In genomic region chr3:107558740-107559139, GRCm38 (mm10) we compare ENCODE assay signal across 20 mouse cellular contexts. TPM values are rescaled to one million over a fixed set of nuclear protein-coding genes. Genes with fewer than 3 reads are reported as not detected.
DNase-seq lines count a peak whose midpoint lies in the region; ATAC-seq and TF ChIP-seq lines count a peak whose summit lies in the region.
"Had no signal": no experiment of that assay in that cellular context is flagged by ENCODE, and none has a peak within 500 bp of the region (broad histone marks: within the 10 kb centered on the region; RNA-seq: fewer than 3 reads in every experiment).

No protein-coding gene starts in this region.

- TF ChIP-seq EP300 in lung, postnatal 0 days (IDR thresholded peaks at IDR 0.05): no peak

- H3K27me3 ChIP-seq in embryonic facial prominence, embryonic 11.5 days (ENCODE audit: control insufficient read depth, insufficient read depth, low read length): no peaks in the 10 kb centered on the region
- H3K27me3 ChIP-seq in embryonic facial prominence, embryonic 10.5 days (replicated peaks; ENCODE audit: low read depth, poor library complexity, severe bottlenecking): peaks cover 27% of the 10 kb centered on the region
- peaks cover 56% of the 10 kb centered on the region for H3K27me3 ChIP-seq in kidney, embryonic 16.5 days (ENCODE audit: insufficient read depth, low read length)
- no peaks in the 10 kb centered on the region for H3K27me3 ChIP-seq in lung, postnatal 0 days (replicated peaks; ENCODE audit: insufficient read depth, low read length)
- H3K27me3 ChIP-seq: limb, embryonic 15.5 days had no signal

- no peak for DNase-seq in embryonic facial prominence, embryonic 11.5 days (ENCODE audit: low spot score)
- DNase-seq in embryonic facial prominence, embryonic 10.5 days (ENCODE audit: low spot score): no peak
- DNase-seq in kidney, adult 11 months: no peak
- no peak for DNase-seq in lung, postnatal 0 days (ENCODE audit: low spot score)
- DNase-seq in lung, postnatal 25 days (ENCODE audit: low spot score): no peak

- no peak overlapping the region; the same call in 1 of the 2 replicates for H3K9ac ChIP-seq in embryonic facial prominence, embryonic 11.5 days (replicated peaks; ENCODE audit: low read length)
- H3K9ac ChIP-seq in kidney, embryonic 16.5 days (replicated peaks; ENCODE audit: low read length): no peak overlapping the region
- no peak overlapping the region for H3K9ac ChIP-seq in lung, postnatal 0 days (replicated peaks; ENCODE audit: low read depth)
- H3K9ac ChIP-seq: heart, embryonic 13.5 days; limb, embryonic 15.5 days had no signal

- 9% methylated on average over 3 of the region's 3 CpGs for WGBS in embryonic facial prominence, embryonic 11.5 days
- 28% methylated on average over 3 of the region's 3 CpGs for WGBS in embryonic facial prominence, embryonic 10.5 days
- 30% methylated on average over 3 of the region's 3 CpGs for WGBS in kidney, embryonic 16.5 days
- 18% methylated on average over 3 of the region's 3 CpGs for WGBS in lung, postnatal 0 days

- H3K27ac ChIP-seq in embryonic facial prominence, embryonic 11.5 days (replicated peaks; ENCODE audit: low read depth, low read length): no peak overlapping the region
- no peak overlapping the region for H3K27ac ChIP-seq in embryonic facial prominence, embryonic 10.5 days (replicated peaks)
- H3K27ac ChIP-seq in kidney, embryonic 16.5 days (ENCODE audit: low read length): no peak overlapping the region
- no peak overlapping the region for H3K27ac ChIP-seq in lung, postnatal 0 days (ENCODE audit: low read length)
- H3K27ac ChIP-seq: heart, embryonic 13.5 days; limb, embryonic 15.5 days had no signal

- H3K36me3 ChIP-seq in embryonic facial prominence, embryonic 11.5 days (replicated peaks; ENCODE audit: control insufficient read depth, insufficient read depth, low read depth, low read length): no peaks in the 10 kb centered on the region
- H3K36me3 ChIP-seq in embryonic facial prominence, embryonic 10.5 days (replicated peaks): no peaks in the 10 kb centered on the region
- no peaks in the 10 kb centered on the region for H3K36me3 ChIP-seq in kidney, embryonic 16.5 days (ENCODE audit: insufficient read depth, low read length)
- no peaks in the 10 kb centered on the region for H3K36me3 ChIP-seq in lung, postnatal 0 days (ENCODE audit: insufficient read depth, low read length)
- H3K36me3 ChIP-seq: heart, embryonic 13.5 days; limb, embryonic 15.5 days had no signal

- TF ChIP-seq CTCF in lung, postnatal 0 days (IDR thresholded peaks at IDR 0.05): no peak

- no peaks in the 10 kb centered on the region for H3K9me3 ChIP-seq in embryonic facial prominence, embryonic 11.5 days (replicated peaks; ENCODE audit: control insufficient read depth, low read length)
- H3K9me3 ChIP-seq in embryonic facial prominence, embryonic 10.5 days: no peaks in the 10 kb centered on the region
- H3K9me3 ChIP-seq in kidney, embryonic 16.5 days (ENCODE audit: low read length): no peaks in the 10 kb centered on the region
- H3K9me3 ChIP-seq in lung, postnatal 0 days (ENCODE audit: low read length): no peaks in the 10 kb centered on the region
- H3K9me3 ChIP-seq: heart, embryonic 13.5 days; limb, embryonic 15.5 days had no signal

- 0 out of 2 replicates have a peak, but pooled peaks have one; percentile 26 for ATAC-seq in embryonic facial prominence, embryonic 11.5 days (replicated peaks; ENCODE audit: insufficient number of reproducible peaks, low FRiP score, low TSS enrichment, low read depth)
- ATAC-seq in kidney, embryonic 16.5 days (ENCODE audit: low FRiP score, low TSS enrichment): peak; percentile 39; the same call in 1 of the 2 replicates
- peak; percentile 33; the same call in 1 of the 2 replicates for ATAC-seq in lung, postnatal 0 days
- ATAC-seq in common myeloid progenitor, adult 5-6 weeks (replicated peaks; ENCODE audit: low read depth, poor library complexity, severe bottlenecking): 0 out of 2 replicates have a peak, but pooled peaks have one; percentile 10
- ATAC-seq in erythroblast, adult 5-6 weeks (replicated peaks; ENCODE audit: low FRiP score, poor library complexity, severe bottlenecking): no peak

- no peak overlapping the region for H3K4me3 ChIP-seq in embryonic facial prominence, embryonic 11.5 days (ENCODE audit: low read depth, low read length)
- no peak overlapping the region for H3K4me3 ChIP-seq in embryonic facial prominence, embryonic 10.5 days
- H3K4me3 ChIP-seq in kidney, embryonic 16.5 days (ENCODE audit: low read length): no peak overlapping the region
- H3K4me3 ChIP-seq in lung, postnatal 0 days (ENCODE audit: low read depth, low read length): no peak overlapping the region
- H3K4me3 ChIP-seq: heart, embryonic 13.5 days; limb, embryonic 15.5 days had no signal

- 0 out of 2 replicates have a peak, but pooled peaks cover 4% of the 10 kb centered on the region for H3K4me1 ChIP-seq in embryonic facial prominence, embryonic 11.5 days (ENCODE audit: control insufficient read depth, insufficient read depth, low read length)
- peaks cover 39% of the 10 kb centered on the region for H3K4me1 ChIP-seq in embryonic facial prominence, embryonic 10.5 days
- peaks cover 2% of the 10 kb centered on the region; the same call in 1 of the 2 replicates for H3K4me1 ChIP-seq in kidney, embryonic 16.5 days (ENCODE audit: insufficient read depth, low read length)
- H3K4me1 ChIP-seq in lung, postnatal 0 days (ENCODE audit: insufficient read depth, low read depth, low read length): no peaks in the 10 kb centered on the region

- no peak overlapping the region for H3K4me2 ChIP-seq in embryonic facial prominence, embryonic 11.5 days (ENCODE audit: low read depth, low read length)
- H3K4me2 ChIP-seq in kidney, embryonic 16.5 days (replicated peaks; ENCODE audit: low read depth, low read length): no peak overlapping the region
- no peak overlapping the region for H3K4me2 ChIP-seq in lung, postnatal 0 days (replicated peaks; ENCODE audit: low read depth, low read length)
- H3K4me2 ChIP-seq: heart, embryonic 13.5 days; limb, embryonic 15.5 days had no signal

RNA-seq across cellular contexts. Expression of gene Ubl4b, which starts 3.9 kb away (rescaled TPM):
- 0.15 and 0.79 TPM in 2 replicates for polyA plus RNA-seq in embryonic facial prominence, embryonic 11.5 days (2014; fragmentation: Nextera tagmentation; extraction: Ambion mirVana)
- polyA plus RNA-seq in embryonic facial prominence, embryonic 10.5 days (2016; fragmentation: Nextera tagmentation; extraction: Ambion mirVana): 0.41 and 0.70 TPM in 2 replicates
- not detected in 2 replicates for polyA plus RNA-seq in kidney, embryonic 16.5 days (2015; fragmentation: Nextera tagmentation; extraction: Ambion mirVana)
- not detected in 2 replicates for polyA plus RNA-seq in lung, postnatal 0 days (2015; fragmentation: Nextera tagmentation; extraction: Ambion mirVana)
- total RNA-seq in common myeloid progenitor, adult 5-6 weeks (2017): not detected in 2 replicates
- total RNA-seq in erythroblast, adult 5-6 weeks (2015; ENCODE audit: low replicate concordance): not detected in 2 replicates
- not detected in 2 replicates for total RNA-seq in erythroblast, adult 5-6 weeks (2017; ENCODE audit: low replicate concordance)
- total RNA-seq: adrenal gland, adult 2 months; gastrocnemius, adult 18-20 months; heart, postnatal 4 days; layer of hippocampus, postnatal 10 days; left cerebral cortex, postnatal 10 days; MEL; monocyte, adult 5-6 weeks; neutrophil, adult 5-6 weeks had no signal
- polyA plus RNA-seq: adrenal gland, adult 2 months; forebrain, embryonic 16.5 days; heart, embryonic 13.5 days; limb, embryonic 15.5 days had no signal

RNA-seq across cellular contexts. Expression of gene Alx3, which starts 36.1 kb away (rescaled TPM):
- 34.3 and 39.6 TPM in 2 replicates for polyA plus RNA-seq in embryonic facial prominence, embryonic 11.5 days (2014; fragmentation: Nextera tagmentation; extraction: Ambion mirVana)
- polyA plus RNA-seq in embryonic facial prominence, embryonic 10.5 days (2016; fragmentation: Nextera tagmentation; extraction: Ambion mirVana): 41.8 and 43.5 TPM in 2 replicates
- 0.09 TPM in 1 of 2 replicates, not detected in the other for polyA plus RNA-seq in kidney, embryonic 16.5 days (2015; fragmentation: Nextera tagmentation; extraction: Ambion mirVana)
- polyA plus RNA-seq in lung, postnatal 0 days (2015; fragmentation: Nextera tagmentation; extraction: Ambion mirVana): not detected in 2 replicates
- not detected in 2 replicates for total RNA-seq in common myeloid progenitor, adult 5-6 weeks (2017)
- total RNA-seq in erythroblast, adult 5-6 weeks (2015; ENCODE audit: low replicate concordance): not detected in 2 replicates
- not detected in 2 replicates for total RNA-seq in erythroblast, adult 5-6 weeks (2017; ENCODE audit: low replicate concordance)
- total RNA-seq: adrenal gland, adult 2 months; gastrocnemius, adult 18-20 months; heart, postnatal 4 days; MEL; monocyte, adult 5-6 weeks; neutrophil, adult 5-6 weeks had no signal
- polyA plus RNA-seq: adrenal gland, adult 2 months; gonadal fat pad, adult 2 months had no signal

RNA-seq across cellular contexts. Expression of gene Slc6a17, which starts 40.9 kb away (rescaled TPM):
- polyA plus RNA-seq in embryonic facial prominence, embryonic 11.5 days (2014; fragmentation: Nextera tagmentation; extraction: Ambion mirVana): 2.9 and 5.8 TPM in 2 replicates
- polyA plus RNA-seq in embryonic facial prominence, embryonic 10.5 days (2016; fragmentation: Nextera tagmentation; extraction: Ambion mirVana): 2.2 and 4.9 TPM in 2 replicates
- polyA plus RNA-seq in kidney, embryonic 16.5 days (2015; fragmentation: Nextera tagmentation; extraction: Ambion mirVana): 2.8 and 3.8 TPM in 2 replicates
- 0.38 and 0.84 TPM in 2 replicates for polyA plus RNA-seq in lung, postnatal 0 days (2015; fragmentation: Nextera tagmentation; extraction: Ambion mirVana)
- total RNA-seq in common myeloid progenitor, adult 5-6 weeks (2017): not detected in 2 replicates
- not detected in 2 replicates for total RNA-seq in erythroblast, adult 5-6 weeks (2015; ENCODE audit: low replicate concordance)
- total RNA-seq in erythroblast, adult 5-6 weeks (2017; ENCODE audit: low replicate concordance): not detected in 2 replicates
- total RNA-seq: monocyte, adult 5-6 weeks had no signal

Comparison
In these comparisons a context has a peak if more than half of its experiments do, and no peak if none do; other contexts are left out.
1. RNA of gene Alx3, which starts 36.1 kb away (polyA plus RNA-seq): 41.8 to 43.5 TPM in embryonic facial prominence, embryonic 10.5 days and 34.3 to 39.6 TPM in embryonic facial prominence, embryonic 11.5 days; not detected in lung, postnatal 0 days and 0.09 TPM in kidney, embryonic 16.5 days; every median in the first group is over 10 times any median in the second.